Mouse (Mus musculus) induced T-regulatory cell, adult 2 months (primary cell): Measurements from ENCODE around the gene Spdye4c.
A peak's percentile ranks its signal among the peaks of the same experiment; 100 is the strongest.

Experiments used
- DNase-seq: peaks from one replicate; pipeline ENCODE4 v3.0.0-alpha.2; 2012; ENCODE audit warnings: low read depth

Gene Spdye4c

GRCm38 (mm10) chr2:128590909-128591308, at the start of gene Spdye4c:
Gene Spdye4c, plus strand, starts transcription at chr2:128591209.
- no peak for DNase-seq

GRCm38 (mm10) chr2:128543495-128543894, 47.5 kb upstream of the Spdye4c start:
- peak; percentile 44 for DNase-seq

DNA sequence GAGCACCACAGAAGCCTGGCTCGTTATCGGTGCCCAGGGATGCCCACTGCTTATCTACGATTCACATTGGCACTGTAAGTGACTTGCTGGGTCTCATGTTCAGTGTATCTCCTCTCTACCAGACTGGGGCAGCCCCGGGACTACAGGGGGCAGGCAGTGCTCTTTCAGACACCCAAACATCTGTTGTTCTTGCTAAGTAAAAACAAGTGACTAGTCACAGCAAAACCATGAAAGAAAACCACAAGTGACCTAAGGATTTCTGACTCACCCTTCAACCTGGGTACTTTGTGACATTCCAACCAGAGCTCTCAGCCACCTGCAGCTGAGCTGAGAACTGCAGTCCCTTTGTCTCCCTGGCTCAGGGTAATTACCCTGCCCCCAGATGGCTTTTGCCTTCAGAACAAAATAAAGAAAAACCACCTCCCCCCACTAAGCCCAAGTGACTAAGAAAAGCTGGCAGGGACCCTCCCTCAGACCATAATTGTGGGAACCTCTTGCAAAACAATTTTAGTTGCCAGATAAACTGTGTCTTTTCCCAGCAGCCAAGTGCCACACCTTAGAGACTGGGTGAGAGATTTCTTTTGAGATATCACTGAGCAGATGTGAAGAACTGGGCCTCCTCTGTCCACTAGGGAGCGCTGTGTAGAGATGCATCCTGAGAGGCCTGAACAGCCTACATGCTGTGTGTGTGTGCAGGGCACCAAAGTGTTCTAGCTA, 46.4 kb upstream of the Spdye4c start:
- DNase-seq: peak; percentile 90

DNA sequence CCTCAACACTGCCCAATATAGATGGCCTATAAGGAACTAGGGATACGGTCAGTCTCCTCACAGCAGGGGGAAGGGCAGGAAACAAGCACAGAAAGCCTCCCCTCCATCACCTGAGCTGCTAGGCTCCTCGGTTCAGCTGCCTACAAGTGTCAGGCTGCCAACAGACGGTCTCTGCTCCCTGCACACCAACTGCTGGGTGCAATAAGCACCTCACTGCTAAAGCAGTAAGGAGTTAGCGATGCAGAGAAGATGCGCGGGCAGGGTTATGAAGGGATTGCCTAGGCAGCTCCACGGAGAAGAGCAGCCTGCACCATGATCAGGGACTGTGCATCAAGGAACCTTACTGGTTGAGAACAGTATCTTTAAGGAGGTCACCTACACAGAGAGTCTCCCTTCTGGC, 45.6 kb upstream of the Spdye4c start:
- no peak for DNase-seq

GRCm38 (mm10) chr2:128547079-128547478, 43.9 kb upstream of the Spdye4c start:
- no peak for DNase-seq

DNA sequence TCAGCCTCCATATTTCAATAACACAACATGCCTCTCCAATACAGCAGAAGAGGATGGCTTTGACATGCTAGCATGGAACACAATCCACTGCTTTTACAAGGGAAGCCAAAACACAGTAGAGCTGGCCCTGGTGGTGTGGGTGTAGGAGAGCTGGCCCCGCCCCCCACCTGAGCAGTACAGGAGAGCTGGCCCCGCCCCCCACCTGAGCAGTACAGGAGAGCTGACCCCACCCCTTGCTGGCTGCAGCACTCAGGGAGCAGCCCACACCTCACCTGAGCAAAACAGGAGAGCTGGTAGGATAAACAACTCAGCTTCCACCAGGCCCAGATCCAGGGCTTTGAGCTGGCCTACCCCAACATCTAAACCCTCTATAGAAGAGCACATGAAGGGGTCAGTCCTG, 42.7 kb upstream of the Spdye4c start:
- DNase-seq: no peak

DNA sequence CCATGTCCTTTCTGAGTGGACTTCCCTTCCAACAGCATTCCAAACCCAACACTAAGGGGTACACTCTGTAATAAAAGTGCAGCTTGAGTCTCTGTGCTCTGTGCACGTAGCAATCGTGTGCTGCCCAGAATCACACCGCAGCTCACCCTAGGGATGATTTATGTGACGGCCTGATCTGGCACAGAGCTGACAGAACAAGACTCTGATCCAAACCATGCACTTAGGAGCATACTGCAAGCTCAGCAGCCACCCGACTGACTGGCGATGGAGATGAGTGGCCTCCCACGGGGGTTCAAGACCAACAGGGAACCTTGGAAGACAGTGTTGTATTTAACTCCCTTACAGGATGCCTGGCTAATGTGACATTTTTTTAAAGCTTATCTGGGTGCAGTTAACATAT, 41.4 kb upstream of the Spdye4c start:
- DNase-seq: no peak

DNA sequence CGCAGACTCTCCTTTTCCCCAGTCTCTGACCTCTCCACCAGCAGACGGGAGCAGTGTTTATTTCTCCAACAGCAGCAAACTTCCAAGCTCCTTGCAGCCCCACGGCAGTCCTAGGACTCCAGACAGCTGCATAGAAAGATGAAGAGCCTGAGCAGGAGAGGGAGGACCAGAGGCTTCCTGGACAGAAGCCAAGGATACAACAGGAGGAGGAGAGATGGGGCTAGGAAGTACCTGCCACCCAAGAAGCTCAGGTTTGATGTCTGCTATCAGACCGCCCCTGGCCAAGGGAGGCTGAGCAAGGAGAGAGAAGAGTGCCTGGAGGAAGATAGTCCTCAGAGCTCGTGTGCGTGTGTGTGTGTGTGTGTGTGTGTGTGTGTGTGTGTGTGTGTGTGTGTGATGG, 41.0 kb upstream of the Spdye4c start:
- no peak for DNase-seq

DNA sequence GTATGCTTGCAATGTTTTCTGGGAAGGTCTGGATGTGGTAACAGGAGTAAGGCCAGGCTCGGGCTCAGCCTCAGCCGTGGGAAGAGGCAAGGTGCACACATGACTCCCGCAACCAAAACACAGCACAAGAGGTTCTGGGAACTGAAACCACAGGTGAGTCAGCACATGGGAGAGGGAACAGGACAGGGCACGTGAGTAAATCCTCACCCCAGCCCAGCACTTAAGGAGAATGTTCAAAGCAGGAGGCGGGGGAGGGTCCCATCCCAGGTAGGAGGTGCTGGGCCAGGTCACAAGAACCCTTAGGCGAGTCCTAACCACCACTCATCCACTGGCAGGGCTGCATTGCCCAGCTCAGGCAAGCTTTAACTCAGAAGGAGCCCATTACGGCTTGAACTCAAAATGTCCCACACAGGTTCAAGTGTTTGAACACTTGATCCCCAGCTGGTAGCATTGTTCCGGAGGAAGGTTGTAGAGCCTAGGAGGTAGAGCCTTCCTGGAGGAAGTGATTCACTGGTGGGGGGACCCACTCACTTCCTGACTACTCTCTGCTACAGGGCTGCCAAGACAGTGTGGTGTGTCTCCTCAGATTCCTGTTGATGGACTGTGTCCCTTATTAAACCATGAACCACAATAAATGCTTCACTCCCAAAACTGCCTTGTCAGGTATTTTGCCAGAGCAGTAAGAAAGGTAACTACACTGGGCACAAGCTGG, 38.8 kb upstream of the Spdye4c start:
- DNase-seq: no peak

GRCm38 (mm10) chr2:128552798-128553720, 38.0 kb upstream of the Spdye4c start:
- no peak for DNase-seq

DNA sequence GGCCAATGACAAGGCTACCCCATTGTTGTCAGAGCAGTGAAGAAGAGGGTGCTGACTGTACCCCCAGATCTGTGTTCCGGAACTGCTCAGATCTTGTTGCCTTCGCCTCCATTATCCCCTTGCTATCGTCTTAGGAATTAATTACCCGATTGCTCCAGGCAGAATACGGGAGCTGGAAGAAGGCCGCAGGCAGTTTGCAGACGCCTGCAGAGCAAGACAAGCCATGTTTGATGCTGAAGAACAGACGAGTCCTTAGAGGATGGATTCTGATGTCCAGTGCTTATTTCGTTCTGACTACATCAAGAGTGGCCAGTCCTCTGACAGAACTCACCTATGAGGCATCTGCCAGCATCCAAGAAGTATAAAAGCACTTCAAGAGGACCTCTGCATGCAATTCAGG, 35.9 kb upstream of the Spdye4c start:
- no peak for DNase-seq

DNA sequence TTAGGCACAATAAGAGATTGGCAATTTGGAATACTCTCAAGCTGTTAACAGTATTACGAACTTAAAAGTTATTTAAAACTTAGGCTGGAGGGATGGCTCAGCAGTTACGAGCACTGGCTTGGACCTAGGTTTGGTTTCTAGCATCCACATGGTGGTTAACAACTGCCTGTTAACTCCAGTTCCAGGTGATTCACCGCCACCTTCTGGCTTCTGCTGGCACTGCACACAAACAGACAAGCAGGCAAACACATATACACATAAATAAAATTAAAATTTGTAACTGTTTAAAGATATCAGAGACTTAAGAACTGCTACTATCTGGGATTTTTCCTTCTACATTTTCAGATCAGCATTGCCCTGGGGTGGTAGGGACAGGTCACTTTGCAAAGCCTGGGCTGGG, 26.8 kb upstream of the Spdye4c start:
- peak; percentile 45 for DNase-seq

- DNase-seq: no peak
Observed at GRCm38 (mm10) chr2:128565904-128566303, 25.1 kb upstream of the Spdye4c start.

DNA sequence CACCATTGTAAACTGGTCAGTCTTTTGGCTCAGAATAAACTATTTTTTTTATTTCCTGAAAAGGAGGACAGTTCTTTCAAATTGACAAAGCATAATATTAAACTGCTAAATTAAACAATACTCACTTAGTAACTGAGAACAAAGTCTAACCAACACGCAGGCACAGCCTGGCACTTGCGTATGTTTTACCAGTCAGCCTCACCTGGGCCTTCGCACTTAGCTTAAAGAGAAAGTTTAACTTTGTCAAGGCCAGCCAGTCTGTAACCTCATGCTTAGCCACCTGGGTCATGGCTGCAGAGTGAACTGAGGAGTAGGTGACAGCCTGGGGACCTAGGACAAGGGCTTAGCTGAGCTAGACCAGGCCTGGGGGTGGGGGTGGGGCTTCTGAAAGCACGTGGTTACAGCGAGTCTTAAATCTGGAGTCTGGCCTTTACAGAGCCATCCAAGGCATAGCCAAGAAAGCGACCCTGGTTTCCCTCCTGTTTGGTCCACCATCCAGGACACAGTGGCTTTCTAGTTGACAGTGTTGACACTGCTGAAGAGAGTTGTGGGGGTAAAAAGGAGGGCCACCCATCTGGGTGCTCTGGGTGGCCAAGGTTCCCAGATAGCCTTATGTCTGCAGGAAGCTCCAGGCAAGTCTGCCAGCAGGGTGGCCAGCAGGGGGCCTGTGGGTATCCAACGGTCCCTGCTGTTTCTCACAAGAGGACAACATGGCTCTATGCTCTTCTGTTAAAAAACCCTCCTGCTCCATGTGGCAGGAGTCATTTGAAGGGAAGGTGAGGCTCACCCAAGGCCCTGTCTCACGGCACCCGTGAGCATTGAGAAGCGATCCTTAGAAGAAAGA, 24.5 kb upstream of the Spdye4c start:
- peak; percentile 37 for DNase-seq

GRCm38 (mm10) chr2:128568018-128568417, 23.0 kb upstream of the Spdye4c start:
- DNase-seq: no peak

DNA sequence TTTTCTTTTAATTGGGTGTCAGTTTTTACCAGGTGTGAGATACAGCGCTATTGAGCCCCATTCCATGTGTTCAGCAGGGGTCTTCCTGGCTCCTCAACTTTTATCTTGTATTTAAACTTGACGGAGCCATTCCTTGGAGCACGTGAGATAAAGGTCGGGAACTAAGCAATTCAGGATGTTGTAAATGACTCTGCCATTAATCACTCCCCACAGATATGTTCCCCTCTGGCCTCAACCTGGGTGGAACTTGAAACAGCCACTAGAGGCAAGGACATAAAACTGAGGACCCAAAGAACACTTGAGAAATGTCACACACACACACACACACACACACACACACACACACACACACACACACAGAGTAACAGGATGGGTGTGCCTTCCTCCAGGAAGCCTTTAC, 22.5 kb upstream of the Spdye4c start:
- no peak for DNase-seq

DNA sequence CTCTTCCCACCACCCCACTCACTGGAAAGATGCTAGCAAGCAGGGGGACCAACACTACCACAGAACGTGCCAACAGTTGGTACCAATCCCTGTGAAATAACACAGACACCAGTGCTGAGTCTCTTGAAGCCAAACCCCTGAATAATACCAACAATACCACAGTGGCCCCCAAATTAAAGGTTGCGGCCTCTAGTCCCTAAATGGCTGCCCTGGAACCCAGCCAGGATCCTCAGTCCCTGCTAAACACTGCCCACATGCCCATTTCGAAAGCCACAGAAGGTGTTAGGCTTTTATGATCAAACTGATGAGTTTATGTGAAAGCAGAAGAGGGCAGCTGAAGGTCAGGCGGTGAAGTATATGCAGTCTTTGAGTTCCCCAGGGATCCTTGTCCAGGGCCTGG, 20.0 kb upstream of the Spdye4c start:
- DNase-seq: no peak

GRCm38 (mm10) chr2:128572726-128573624, 18.0 kb upstream of the Spdye4c start:
- DNase-seq: peak; percentile 89

DNA sequence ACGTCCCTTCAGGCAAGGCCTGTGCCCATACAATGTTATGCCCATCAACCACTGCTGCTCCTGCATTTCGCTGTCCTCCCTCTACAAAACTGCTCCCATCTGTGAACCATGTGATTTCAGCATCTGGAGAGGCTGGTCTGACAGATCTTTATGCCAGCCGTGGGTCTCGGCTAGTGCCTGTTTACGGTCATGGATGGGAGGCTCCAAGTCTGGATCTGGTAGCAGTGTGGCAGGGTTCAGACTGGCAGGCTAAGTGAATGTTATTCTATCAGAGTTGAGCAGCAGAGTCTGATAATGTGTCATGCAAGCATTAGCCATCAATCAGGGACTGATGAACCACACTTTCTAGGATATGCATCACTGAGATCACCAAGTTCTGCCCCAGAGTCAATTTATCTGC, 8.1 kb upstream of the Spdye4c start:
- no peak for DNase-seq

DNA sequence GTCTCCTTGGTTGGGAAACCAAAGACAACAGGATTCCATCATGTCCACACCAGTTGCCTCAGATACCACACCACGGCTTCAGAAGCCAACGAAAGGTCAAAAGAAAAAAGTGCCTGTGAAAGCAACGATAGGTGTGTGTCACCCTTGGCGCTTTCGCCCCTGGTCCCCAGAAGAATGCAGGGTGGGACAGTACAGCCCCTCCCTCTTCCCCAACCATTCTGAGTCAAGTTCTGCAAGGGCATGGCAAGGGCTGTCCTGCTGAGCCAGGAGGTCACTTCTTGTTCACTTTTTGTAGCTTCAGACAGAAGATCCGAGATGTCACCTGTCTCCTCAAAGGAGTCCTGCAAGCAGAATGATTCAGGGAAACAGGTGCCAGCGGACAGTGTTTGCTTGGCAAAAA, 1.3 kb downstream of the Spdye4c start:
- no peak for DNase-seq

GRCm38 (mm10) chr2:128601534-128601933, 10.5 kb downstream of the Spdye4c start:
- DNase-seq: no peak
